Mouse (Mus musculus): ENCODE measurements around the gene Dera.

Dera gene

DNA sequence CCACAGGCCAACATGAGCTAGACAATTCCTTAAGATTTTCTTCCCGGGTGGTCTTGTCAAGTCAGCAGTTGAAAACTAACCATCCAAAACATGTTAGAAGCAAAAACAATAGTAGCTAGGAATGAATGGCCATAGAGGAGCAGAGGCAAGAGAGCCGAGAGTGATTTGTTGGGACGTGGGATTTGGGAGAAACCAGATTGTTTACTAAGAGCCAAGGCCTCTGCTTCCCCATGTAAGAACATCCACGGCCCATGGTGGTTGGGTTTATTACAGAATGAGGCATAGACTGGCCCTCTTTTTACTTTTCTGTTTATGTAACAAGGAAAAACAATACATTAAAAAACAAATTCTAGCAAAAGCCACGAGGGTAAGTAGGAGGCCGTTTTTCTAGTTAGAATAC is 54.4 kb downstream of the Dera start:
- no peak for DNase-seq

DNA sequence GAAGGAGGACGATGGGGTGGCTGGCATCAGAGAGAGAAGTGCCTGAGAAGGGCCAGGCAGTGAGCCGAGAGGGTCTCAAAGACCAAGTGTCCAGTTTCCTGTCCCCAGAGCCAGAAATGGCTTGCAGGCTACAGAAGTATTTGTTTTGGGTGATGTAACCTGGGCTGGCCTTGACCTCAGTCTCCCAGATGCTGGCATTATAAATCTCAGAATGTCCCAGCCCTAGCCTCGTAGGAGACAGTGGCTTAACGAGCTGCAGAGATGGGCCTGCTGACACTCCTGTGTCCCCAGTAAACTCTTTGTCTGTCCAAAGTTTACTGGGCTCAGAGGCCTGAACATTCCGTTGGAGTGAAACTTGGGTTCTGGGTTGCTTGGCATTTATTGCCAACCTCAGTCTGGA is 55.8 kb downstream of the Dera start:
- DNase-seq = no peak

DNA sequence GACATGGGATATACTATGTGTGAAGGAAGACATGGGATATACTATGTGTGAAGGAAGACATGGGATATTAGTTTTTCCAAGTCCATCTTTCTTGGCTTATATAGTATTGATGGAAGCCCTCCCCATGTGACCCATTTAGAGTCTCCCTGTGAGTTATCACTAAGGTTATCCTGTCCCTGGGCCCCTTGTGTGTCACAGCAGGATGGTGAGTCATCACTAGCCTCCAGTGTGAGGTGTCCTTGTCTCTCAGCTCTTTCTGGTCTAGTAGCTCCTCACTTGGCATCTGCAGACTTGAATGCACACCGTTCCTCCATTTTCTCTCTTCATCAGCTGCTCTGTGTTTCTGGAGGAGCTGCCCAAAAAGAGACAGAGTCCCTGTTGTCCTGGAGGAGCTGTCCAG is 59.7 kb downstream of the Dera start:
- DNase-seq = no peak

DNA sequence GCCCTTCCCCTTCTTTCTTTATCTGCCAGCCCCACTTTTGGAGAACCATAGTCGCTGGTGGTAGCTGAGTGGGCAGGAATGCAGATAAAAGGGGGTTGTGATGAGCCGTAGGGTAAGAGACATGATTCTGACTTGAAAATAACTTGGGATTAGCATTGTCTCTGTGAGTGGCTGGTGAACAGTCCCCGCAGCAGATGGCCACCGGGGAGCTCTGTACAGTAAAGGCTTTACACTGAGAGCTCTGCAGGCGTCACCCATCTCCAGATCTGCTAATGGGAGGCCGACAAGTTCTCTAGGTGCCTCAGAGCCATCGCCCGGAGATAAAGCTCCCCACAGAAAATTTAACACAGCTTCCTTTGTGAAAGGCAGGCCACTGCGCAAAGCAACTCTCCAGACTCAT is 62.2 kb downstream of the Dera start:
- no peak for DNase-seq

DNA sequence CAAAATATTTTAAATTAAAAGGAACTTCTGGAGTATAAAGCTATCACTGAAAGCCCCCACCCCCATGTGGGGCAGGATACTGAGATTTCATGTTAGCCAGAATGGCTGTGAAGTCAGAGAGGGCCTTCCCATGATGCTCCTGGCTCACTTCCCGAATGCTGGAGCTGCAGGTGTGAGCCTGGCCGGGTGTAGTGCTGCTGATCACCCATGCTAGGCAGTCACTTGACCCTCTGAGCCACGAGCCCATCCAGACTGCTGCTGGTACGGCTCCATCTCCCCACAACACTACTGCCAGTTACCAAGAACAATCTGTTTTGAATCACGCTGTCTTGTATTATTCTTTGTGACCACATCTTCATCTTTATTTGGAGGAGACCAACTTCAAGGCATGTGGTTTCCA is 68.2 kb downstream of the Dera start:
- no peak for DNase-seq

DNA sequence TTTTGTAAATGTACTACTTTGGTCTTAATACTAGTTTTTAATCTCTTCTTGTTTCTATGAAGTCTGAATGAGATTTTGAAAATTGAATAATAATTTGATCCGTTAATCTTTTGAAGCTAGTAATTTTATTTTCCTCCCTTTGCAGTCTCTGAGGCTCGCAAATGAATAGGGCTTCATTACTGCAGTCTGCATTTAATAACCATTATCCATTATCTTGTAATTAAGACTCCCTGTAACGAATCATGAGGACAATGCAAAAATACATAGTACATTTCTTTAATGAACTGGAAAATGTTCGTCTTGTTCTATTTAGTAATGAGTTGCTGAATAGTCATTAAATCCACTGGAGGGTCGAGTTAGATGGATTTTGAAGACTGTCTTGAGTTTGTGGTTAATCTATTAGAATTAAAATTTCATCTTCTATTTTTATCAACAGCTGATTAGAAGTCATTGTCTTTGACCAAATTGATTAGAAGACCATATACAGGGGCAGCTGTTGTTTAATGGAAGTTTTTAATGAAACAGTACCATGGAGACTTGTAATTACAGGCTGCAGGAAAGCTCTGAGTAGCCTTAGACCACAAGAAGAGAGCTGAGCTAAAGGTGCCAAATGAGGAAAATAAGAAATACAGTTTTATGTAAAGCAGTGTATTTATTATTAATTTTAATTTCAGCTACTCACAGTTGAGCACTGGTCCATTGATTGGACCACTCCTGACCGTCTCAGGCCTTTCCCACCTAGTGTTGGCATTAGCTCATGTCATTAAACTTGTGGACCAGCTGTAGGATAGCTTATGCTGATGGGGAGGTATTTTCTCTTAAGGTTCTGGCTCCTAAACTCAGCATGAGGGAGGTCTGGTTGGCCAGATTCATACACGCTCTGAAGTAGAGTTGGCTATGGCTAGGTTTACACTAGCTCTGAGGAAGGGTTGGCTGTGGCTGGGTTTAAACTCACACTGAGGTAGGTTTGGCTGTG is 70.0 kb downstream of the Dera start:
- no peak for DNase-seq

DNA sequence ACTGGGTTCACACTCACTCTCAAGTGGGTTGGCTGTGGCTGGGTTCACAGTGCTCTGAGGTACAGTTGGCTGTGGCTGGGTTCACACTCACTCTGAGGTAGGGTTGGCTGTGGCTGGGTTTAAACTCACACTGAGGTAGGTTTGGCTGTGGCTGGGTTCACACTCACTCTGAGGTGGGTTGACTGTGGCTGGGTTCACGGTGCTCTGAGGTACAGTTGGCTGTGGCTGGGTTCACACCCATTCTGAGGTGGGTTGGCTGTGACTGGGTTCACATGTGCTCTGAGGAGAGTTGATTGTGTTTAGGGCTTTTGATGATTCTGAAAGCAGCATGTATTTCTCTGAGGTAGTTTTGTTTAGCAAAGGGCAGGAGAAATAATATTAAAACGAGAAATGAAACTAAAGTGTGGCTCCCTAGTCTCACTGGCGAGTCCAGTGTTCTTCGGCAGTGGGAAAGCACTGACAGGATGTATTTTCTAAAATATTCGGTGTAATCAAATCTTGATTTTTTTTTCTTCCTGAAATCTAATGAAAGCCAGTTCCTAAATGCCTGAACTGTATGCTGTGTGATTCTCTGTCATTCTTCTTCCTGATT is 70.8 kb downstream of the Dera start:
- no peak for DNase-seq

DNA sequence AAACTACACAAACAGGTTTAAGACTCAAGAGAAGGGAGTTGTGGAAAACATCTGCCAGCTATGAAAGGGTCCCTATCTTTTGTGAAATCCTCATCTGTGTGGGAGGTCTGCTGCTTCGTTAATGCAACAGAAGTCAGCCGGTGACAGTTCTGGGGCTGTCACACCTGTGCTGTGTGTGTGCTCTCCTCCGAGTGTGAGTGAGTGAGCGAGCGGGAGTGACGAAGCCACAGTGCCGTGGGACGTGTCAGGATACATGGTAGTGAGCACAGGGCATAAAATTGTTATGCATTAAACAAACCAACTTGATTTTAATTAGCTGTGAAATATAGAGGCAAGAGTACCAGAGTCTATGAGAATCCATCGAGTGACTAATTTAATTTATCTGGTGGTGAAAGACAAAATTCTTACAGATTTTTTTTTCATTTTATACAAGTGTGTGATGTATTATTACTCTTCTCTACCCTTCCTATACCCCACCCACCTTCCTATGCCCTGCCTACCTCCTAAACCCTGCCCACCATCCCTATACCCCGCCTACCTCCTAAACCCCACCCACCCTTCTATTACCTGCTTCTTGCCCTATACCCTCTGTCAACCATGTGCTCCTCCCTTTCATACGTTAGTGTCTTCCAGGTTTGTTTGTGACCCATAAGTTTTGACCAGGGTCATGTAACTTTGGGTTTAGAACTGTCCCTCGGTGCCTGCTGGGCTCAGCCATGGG is 74.9 kb downstream of the Dera start:
- DNase-seq = no peak

DNA sequence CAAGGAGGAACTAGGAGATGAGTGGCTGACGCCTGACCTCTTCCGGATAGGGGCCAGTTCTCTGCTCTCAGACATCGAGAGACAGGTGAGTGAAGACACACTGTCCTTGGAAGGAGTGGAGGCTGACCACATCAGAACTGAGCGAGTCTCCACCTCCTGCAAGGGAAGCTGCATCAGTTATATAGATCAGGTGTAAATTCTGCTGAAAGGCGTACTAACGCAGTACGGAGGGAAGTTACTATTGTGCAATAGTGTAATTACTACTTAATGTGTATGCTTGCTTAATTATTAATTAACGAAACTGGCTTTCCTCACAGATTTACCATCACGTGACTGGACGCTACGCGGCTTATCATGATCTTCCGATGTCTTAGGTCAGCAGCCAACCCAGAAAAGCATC is 82.5 kb downstream of the Dera start:
- no peak for DNase-seq

DNA sequence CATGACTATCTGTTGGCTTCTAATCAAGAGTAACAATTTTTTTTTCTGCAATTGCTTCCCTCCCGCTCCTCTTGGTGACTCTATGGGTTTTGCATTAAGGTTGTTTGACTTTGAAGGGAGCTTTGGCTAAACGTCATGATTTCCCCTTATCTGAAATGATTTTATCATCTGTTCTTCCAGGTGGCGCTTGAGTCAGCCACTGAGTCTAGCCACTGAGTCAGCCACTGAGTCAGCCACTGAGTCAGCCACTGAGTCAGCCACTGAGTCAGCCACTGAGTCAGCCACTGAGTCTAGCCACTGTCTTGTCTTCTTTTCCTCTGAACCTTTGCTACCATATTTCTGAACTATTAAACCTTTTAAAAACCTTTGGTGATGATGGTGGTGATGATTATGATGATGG is 89.0 kb downstream of the Dera start:
- DNase-seq = no peak

DNA sequence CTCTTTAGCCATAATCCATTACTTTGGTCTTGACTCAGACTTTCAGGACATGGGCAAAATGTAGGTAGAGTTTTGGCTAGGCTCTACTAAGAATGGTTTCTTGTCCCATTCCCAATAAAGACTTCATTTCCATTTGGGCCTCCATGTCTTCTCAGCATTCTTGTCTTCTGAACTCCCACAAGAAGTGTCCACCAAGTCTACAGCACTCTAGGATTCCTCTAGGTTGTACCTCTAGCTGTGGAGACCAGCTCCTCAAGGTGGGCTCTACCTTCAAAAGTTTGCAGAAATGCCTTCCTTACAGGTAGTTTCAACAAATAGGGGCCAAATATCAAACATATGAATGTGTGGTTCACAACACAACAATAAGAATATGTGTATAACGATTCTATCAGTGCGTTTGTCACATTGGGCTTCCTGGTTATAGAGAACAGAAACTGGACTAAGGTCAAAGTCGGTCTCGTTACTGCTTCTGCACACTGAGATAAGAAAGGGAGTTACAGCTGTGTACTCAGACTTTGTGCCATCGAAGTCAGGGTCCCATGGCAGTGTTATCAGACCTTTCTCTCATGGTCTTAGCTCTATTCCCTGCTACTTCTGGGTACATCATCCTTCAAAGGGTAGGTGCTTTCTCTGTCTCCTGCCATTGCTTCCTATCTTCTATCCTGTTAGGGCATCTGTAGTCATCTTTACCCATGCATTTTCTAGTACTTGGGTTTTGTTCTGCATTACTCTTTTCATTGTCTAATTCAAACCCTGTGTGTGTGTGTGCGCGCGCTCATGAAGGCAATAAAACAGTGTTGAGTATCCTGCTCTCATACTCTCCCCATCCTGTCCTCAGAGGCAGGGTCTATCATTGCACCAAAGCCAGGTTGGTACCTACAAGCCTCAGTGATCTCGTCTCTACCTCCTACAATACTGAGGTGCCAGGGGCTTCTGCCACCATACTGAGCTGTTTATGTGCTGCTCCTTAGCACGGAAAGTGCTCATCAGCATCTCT is 103.2 kb downstream of the Dera start:
- DNase-seq = no peak

DNA sequence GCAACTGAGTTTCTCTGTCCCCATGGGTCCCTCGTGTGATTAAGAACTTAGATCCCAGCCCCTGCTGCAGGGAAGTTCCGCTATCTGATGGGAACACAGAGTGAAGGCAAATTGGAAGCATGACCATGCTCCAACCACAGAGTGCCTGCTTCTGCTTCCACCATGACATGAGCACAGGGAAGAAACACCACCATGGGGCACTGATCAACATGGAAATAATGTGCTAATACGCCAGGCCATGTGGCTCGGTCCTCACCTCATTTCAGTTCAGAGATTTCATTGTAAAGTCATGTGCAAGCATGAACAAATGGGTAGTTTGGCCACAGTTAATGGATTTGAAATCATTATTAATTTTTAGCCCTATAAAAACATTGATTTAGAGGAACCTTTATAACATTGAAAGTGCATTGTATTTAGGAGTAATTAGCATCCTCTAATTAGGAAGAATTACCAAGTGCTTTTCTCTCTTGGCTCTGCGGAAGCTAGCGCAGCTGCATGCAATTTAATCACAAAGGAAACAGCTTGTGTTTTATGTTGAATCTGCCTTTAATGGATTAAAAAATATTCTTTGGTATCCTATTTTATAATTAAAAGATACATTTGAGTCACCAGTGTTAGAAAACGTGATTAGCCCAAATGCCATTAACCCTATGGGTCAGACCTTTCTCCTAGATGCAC is 115.7 kb downstream of the Dera start:
- no peak for DNase-seq

DNA sequence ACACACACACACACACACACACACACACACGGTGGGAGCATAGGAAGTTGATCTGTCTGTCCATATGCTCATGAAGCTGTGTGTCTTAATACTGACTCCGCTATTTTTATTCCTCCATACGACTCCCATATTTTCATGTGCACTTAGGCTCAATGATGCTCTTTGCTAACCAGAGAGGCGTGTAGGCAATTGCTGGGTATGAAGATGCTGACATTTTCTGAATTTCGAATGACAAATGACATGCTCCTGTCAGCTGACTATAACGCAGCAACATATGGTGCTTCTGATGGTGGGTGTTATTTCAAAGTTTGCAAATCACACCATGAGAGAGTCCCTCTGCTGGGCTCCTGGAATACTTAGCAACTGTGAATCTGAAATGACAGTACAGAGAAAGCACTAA is 116.3 kb downstream of the Dera start:
- DNase-seq = no peak

DNA sequence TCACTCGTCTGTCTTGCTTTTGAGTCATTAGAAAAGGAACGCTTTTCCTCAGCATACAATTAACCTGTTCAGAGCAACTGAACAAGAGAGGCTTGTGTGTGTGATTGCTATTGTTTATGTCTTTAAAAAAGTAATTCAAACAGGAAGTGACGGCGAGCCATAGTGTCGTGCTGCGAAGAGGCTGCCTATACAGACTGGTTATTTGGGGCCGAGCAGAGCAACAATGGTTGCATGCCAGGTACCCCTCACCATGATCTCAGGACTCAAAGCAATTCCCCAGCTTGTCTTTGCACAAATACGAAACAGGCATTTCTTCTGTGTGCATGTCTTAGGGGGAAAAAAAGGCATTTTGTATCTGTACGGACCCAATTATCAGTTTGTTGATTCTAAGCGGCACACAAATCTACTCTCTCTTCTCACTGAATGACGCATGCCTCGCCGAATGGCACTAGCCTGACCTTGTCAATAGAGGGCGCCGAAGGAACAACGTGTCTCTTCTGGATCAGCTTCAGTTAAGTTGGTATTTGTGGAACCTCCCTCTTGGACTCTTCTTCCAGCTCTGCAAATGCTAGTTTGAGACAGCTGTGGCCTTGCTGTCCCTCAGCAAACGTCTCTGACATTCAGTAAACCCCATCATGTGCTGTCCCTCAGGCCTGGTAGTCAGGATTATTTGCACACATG is 117.8 kb downstream of the Dera start:
- DNase-seq = peak; percentile 2

DNA sequence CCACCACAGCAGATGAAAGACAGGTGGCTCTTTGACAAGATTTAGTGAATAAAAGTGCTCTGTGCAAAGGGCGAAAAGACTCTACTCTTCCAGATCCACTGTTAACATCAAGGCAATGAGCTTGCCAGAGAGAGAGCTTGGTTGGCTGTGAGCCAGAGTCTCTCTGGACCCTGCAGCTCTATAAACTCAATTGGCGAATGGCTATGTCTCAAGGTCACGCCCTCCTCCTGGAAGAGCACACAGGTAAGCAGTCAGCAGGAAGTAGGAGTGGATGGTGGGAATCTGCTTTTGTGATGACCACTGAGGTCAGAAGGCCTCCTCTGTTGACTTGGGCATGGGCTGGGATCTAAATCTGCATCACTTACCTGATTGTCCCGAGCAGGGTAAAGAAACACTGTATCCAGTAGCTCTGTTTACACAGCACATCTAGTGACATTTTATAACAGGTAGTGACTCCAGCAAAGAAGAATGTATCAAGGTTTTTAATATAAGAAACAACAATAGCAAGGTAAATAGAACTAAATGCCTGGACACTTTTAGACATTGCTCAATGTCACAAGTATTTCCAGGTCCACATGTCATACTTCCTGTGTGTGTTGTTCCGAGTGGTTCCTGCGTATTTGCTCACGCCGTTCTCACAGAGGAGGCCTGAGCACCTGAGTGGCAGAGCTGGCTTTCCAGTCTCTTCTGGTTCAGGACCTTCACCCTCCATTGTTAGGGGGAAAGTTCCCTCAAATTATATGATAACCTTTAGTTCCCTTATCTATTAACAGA is 120.3 kb downstream of the Dera start:
- no peak for DNase-seq

DNA sequence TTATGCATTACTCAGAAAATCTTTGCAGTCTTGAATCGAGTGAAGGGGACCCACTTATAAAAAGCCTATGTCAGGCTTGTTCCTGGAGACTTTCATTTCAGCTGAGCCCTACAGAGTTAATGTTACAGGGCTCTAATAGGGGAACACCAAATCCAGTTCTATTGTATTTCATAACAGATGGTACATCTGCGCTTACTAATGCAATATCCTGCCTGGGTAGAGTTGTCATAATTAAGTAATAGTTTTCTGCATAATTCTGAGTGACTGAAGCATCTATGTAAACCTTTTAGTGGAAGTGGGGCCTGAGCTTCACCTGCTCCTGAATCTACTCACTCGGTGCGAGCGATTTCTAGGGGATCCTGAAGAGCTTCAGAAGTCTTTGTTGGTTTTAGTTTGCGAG is 131.3 kb downstream of the Dera start:
- no peak for DNase-seq

DNA sequence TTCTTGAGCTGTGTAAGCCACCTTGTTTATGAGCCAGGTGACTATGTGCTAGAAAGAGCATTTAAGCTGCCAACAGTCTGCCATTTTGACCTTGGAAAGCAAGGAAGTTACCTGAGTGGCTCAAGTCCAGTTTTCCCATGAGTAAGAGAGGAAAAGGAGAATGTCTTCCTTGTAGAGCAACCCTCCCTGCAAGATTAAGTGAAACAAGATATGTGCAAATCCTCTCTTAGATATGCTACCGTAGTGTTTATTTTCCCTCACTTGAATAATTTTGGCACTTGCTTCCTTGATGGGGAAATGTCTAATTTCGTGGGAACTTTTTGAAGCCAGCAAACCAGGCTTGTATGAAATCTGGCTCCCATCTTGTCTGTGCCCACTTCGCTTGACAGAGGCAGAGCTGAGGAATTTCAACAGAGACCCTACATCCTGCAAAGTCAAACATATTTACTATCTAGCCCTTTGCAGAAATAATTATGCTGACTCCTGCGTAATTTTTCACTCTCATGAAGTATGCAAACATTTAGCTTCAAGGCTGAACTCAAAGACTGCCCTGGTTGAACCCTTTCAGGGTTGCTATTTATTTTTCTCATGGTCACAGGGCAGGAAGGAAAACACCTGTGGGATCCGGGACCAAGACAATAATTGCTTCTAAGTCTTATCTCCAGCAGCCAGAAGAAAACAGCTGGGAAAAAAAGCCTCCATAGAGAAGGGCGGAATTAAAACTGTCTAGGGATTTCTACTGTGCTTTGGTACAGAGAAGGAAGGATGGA is 132.0 kb downstream of the Dera start:
- DNase-seq = no peak

DNA sequence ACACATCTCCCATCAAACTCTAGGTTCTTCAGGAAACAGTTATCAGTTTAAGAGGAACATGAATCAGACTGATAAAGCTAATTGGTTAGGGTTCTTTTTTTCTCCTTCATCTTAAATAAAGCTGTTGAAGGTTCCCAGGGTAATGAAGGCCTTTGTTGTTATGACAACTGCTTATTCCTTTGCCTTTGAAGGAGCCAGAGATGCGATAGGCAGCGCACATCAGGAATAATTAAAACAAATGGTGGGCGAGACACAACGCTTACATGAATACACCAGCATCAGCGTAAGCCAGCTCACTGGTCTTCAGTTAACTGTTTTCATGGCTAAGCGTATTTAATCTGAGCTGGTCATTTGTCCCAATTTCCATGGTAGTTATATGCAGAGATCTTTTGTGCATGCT is 132.9 kb downstream of the Dera start:
- DNase-seq = no peak

DNA sequence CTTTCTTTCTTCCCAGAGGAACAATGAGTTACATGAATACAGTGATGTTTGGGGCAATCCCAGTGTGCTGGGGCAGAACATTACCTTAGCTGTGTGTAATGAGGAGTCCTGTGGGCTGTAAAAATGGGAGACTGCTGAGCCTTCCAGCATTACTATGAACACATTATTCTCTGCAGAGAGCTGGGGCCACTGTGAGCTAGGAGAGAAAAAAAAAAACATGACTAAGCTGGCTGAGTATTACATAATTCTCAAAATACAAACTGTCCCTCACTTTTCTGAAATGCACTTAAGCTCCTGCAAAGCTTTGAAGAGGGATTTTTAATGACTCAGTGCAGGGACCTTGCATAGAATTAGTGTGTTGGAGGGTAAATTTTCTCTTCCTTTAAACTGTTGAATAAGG is 143.3 kb downstream of the Dera start:
- no peak for DNase-seq

DNA sequence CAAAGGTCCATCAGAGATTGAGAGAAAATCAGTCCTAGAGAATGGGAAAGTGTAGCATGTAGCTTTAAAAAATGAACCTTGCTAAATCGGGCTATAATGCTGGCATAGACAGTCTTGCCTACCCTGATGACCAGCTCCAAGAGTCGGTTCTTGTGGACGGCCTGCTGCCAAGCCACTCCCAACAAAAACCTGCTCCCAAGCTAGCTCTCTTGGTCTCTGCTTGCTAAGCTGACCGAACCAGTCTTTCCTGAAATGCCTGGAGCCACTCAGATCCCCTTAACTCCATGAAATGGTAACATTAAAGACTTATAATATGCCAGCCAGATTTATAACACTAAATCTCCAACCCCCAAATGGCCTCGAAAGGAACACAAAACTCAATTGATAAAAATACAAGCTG is 146.9 kb downstream of the Dera start:
- DNase-seq = no peak

All from cerebellum, adult 11 months (tissue).